18 mouse cellular contexts compared by ENCODE assay signal in the genomic region with DNA sequence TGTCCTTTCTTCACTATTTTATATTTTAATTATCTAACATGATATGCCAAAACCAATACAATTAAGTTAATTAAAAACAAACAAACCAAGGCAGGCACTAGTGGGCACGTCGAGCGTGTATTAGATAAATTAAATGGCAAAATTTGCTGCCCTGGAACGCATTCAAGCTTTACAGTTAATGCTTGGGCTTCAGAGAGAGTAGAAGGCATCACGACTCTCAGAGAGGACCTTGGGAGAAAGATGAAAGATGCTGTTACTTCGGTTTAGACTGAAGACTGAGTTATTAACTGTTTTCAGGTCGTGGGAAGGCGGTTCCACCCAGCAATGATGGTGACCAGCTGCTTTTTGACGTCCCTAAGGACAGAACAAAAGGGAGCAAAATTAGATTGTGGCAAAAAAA.
DNase-seq lines count a peak whose midpoint lies in the region; ATAC-seq and TF ChIP-seq lines count a peak whose summit lies in the region.
"Had no signal": no experiment of that assay in that cellular context is flagged by ENCODE, and none has a peak within 500 bp of the region (broad histone marks: within the 10 kb centered on the region; RNA-seq: fewer than 3 reads in every experiment).

No protein-coding gene starts in this region.

- H3K4me2 ChIP-seq in kidney, embryonic 15.5 days, result no peak overlapping the region
- H3K4me2 ChIP-seq in lung, embryonic 16.5 days (ENCODE audit: low read depth, low read length), result no peak overlapping the region
- H3K4me2 ChIP-seq in stomach, embryonic 15.5 days, result no peak overlapping the region
- H3K4me2 ChIP-seq in hindbrain, embryonic 14.5 days (replicated peaks), result no peak overlapping the region
- H3K4me2 ChIP-seq: embryonic facial prominence, embryonic 13.5 days; heart, embryonic 13.5 days; liver, embryonic 15.5 days had no signal

- no peak overlapping the region for H3K4me3 ChIP-seq in cerebellum, adult 2 months (replicated peaks; ENCODE audit: insufficient read depth, low read depth, low read length)
- no peak overlapping the region for H3K4me3 ChIP-seq in kidney, embryonic 15.5 days (replicated peaks)
- no peak overlapping the region for H3K4me3 ChIP-seq in lung, embryonic 16.5 days (ENCODE audit: low read length)
- H3K4me3 ChIP-seq in stomach, embryonic 15.5 days (replicated peaks), result no peak overlapping the region
- H3K4me3 ChIP-seq in hindbrain, embryonic 14.5 days (replicated peaks; ENCODE audit: low read length), result no peak overlapping the region
- H3K4me3 ChIP-seq: embryonic facial prominence, embryonic 13.5 days; heart, embryonic 13.5 days; liver, embryonic 15.5 days; midbrain, embryonic 10.5 days had no signal

- peaks cover 29% of the 10 kb centered on the region for H3K4me1 ChIP-seq in cerebellum, adult 2 months (ENCODE audit: control insufficient read depth, insufficient read depth, low read length)
- H3K4me1 ChIP-seq in kidney, embryonic 15.5 days, result peaks cover 66% of the 10 kb centered on the region
- H3K4me1 ChIP-seq in lung, embryonic 16.5 days (replicated peaks; ENCODE audit: control insufficient read depth, insufficient read depth, low read length), result peaks cover 41% of the 10 kb centered on the region
- peaks cover 32% of the 10 kb centered on the region for H3K4me1 ChIP-seq in stomach, embryonic 15.5 days
- peaks cover 17% of the 10 kb centered on the region; the same call in 1 of the 2 replicates for H3K4me1 ChIP-seq in hindbrain, embryonic 14.5 days (replicated peaks; ENCODE audit: control insufficient read depth, insufficient read depth, low read length)
- H3K4me1 ChIP-seq: liver, embryonic 15.5 days had no signal

- H3K27me3 ChIP-seq in cerebellum, adult 2 months (ENCODE audit: control insufficient read depth, insufficient read depth, low read length), result no peaks in the 10 kb centered on the region
- no peaks in the 10 kb centered on the region for H3K27me3 ChIP-seq in kidney, embryonic 15.5 days
- H3K27me3 ChIP-seq in lung, embryonic 16.5 days (ENCODE audit: control insufficient read depth, insufficient read depth, low read depth, low read length), result no peaks in the 10 kb centered on the region
- no peaks in the 10 kb centered on the region for H3K27me3 ChIP-seq in stomach, embryonic 15.5 days (replicated peaks)
- no peaks in the 10 kb centered on the region for H3K27me3 ChIP-seq in hindbrain, embryonic 14.5 days (ENCODE audit: control insufficient read depth, insufficient read depth, low read length)
- H3K27me3 ChIP-seq: embryonic facial prominence, embryonic 13.5 days; heart, embryonic 13.5 days; liver, embryonic 15.5 days had no signal

- DNase-seq in cerebellum, adult 2 months, result no peak
- DNase-seq in cerebellum, postnatal 36 days, result no peak
- no peak for DNase-seq in kidney, postnatal 25 days
- DNase-seq in lung, postnatal 4 days, result no peak
- DNase-seq in hindbrain, embryonic 14.5 days (ENCODE audit: low spot score), result no peak
- DNase-seq: heart, postnatal 4 days; lung, postnatal 36 days; retina, postnatal 1 day; thymus, postnatal 36 days had no signal

- TF ChIP-seq CTCF in cerebellum, adult 2 months (IDR thresholded peaks at IDR 0.05; ENCODE audit: borderline replicate concordance, insufficient read depth, low read depth, low read length), result no peak

- peak overlapping the region; percentile 26; the same call in 1 of the 2 replicates for H3K27ac ChIP-seq in cerebellum, adult 2 months (ENCODE audit: insufficient read depth, low read length)
- H3K27ac ChIP-seq in kidney, embryonic 15.5 days, result peak overlapping the region; percentile 92
- H3K27ac ChIP-seq in lung, embryonic 16.5 days (ENCODE audit: low read length), result peak overlapping the region; percentile 45
- H3K27ac ChIP-seq in stomach, embryonic 15.5 days, result 0 out of 2 replicates have a peak overlapping the region, but pooled peaks have one; percentile 86
- no peak overlapping the region for H3K27ac ChIP-seq in hindbrain, embryonic 14.5 days
- H3K27ac ChIP-seq: hindbrain, postnatal 0 days; liver, embryonic 15.5 days; midbrain, embryonic 10.5 days had no signal

- H3K36me3 ChIP-seq in kidney, embryonic 15.5 days, result no peaks in the 10 kb centered on the region
- H3K36me3 ChIP-seq in lung, embryonic 16.5 days (ENCODE audit: control insufficient read depth, insufficient read depth, low read length), result no peaks in the 10 kb centered on the region
- H3K36me3 ChIP-seq in stomach, embryonic 15.5 days, result no peaks in the 10 kb centered on the region
- no peaks in the 10 kb centered on the region for H3K36me3 ChIP-seq in hindbrain, embryonic 14.5 days (replicated peaks; ENCODE audit: control insufficient read depth, insufficient read depth)
- H3K36me3 ChIP-seq: embryonic facial prominence, embryonic 13.5 days; heart, embryonic 13.5 days; liver, embryonic 15.5 days; midbrain, embryonic 10.5 days had no signal

- no peak for TF ChIP-seq POLR2A in cerebellum, adult 2 months (IDR thresholded peaks at IDR 0.05; ENCODE audit: borderline replicate concordance, insufficient read depth, low read length)

- no peak; the same call in 1 of the 2 replicates for ATAC-seq in kidney, embryonic 15.5 days (replicated peaks; ENCODE audit: low FRiP score)
- no peak; the same call in 1 of the 2 replicates for ATAC-seq in lung, embryonic 16.5 days (ENCODE audit: low read depth)
- ATAC-seq in stomach, embryonic 15.5 days (ENCODE audit: insufficient read depth, low FRiP score, low read depth), result no peak
- ATAC-seq in hindbrain, embryonic 14.5 days (ENCODE audit: low FRiP score), result no peak
- ATAC-seq: forebrain, embryonic 16.5 days; hindbrain, postnatal 0 days had no signal

- no peaks in the 10 kb centered on the region for H3K9me3 ChIP-seq in kidney, embryonic 15.5 days (replicated peaks)
- no peaks in the 10 kb centered on the region for H3K9me3 ChIP-seq in lung, embryonic 16.5 days (ENCODE audit: control insufficient read depth, low read length)
- H3K9me3 ChIP-seq in stomach, embryonic 15.5 days, result no peaks in the 10 kb centered on the region
- H3K9me3 ChIP-seq in hindbrain, embryonic 14.5 days (ENCODE audit: control insufficient read depth, low read length), result no peaks in the 10 kb centered on the region
- H3K9me3 ChIP-seq: embryonic facial prominence, embryonic 13.5 days; heart, embryonic 13.5 days; liver, embryonic 15.5 days; midbrain, embryonic 10.5 days had no signal

- 83% methylated on average over 9 of the region's 9 CpGs for WGBS in cerebellum, adult 2 months
- WGBS in kidney, embryonic 15.5 days, result 12% methylated on average over 9 of the region's 9 CpGs
- WGBS in lung, embryonic 16.5 days, result 40% methylated on average over 9 of the region's 9 CpGs
- WGBS in stomach, embryonic 15.5 days, result 47% methylated on average over 9 of the region's 9 CpGs
- WGBS in hindbrain, embryonic 14.5 days, result 64% methylated on average over 9 of the region's 9 CpGs

- no peak overlapping the region for H3K9ac ChIP-seq in kidney, embryonic 15.5 days
- no peak overlapping the region for H3K9ac ChIP-seq in lung, embryonic 16.5 days (ENCODE audit: low read length)
- no peak overlapping the region for H3K9ac ChIP-seq in stomach, embryonic 15.5 days
- no peak overlapping the region for H3K9ac ChIP-seq in hindbrain, embryonic 14.5 days
- H3K9ac ChIP-seq: embryonic facial prominence, embryonic 13.5 days; heart, embryonic 13.5 days; liver, embryonic 15.5 days had no signal
